Mouse (Mus musculus) neural tube, embryonic 13.5 days (tissue): ENCODE results near the gene Zcchc2. TPM values are rescaled to one million over a fixed set of nuclear protein-coding genes. Genes with fewer than 3 reads are reported as not detected.

Source experiments
- polyA plus RNA-seq: library from polyadenylated mRNA; unstranded; fragments of >200 nt; fragmentation: Nextera tagmentation; extraction: Ambion mirVana; gene quantifications from 2 replicates; pipeline ENCODE4 v1.2.1, GENCODE M21; 2015

The Zcchc2 gene
- polyA plus RNA-seq, 1 experiment from 2014 or later: 1.7 TPM

Other genes with a start within 250 kb of the Zcchc2 start
- 0.59 and 1.1 TPM in 2 replicates for gene Tnfrsf11a, start 209.7 kb upstream of the Zcchc2 start, polyA plus RNA-seq
- gene Phlpp1, start 181.3 kb downstream of the Zcchc2 start, polyA plus RNA-seq: 6.9 and 7.5 TPM in 2 replicates